Mouse (Mus musculus) ES-E14 (cell line): ENCODE measurements around the gene Cldn8. TPM values are rescaled to one million over a fixed set of nuclear protein-coding genes. Genes with fewer than 3 reads are reported as not detected.

Source experiments
- DNase-seq: peaks from one replicate; pipeline ENCODE4 v3.0.0-alpha.2; 2013; ENCODE audit warnings: low read depth, low spot score
- H3K27ac ChIP-seq: 2 replicates; pipeline ENCODE4 v1.5.1; 2012; ENCODE audit warnings: low read depth, mild to moderate bottlenecking, low read length, moderate library complexity, mixed read lengths; ENCODE audit not compliant: poor library complexity, insufficient read depth, severe bottlenecking
- H3K36me3 ChIP-seq: 2 replicates; pipeline ENCODE4 v1.6.1; 2012; ENCODE audit warnings: mild to moderate bottlenecking, low read length, moderate library complexity, mixed read lengths; ENCODE audit not compliant: control insufficient read depth, poor library complexity, insufficient read depth, severe bottlenecking
- H3K4me1 ChIP-seq, 2 experiments: fragments of 150-350 bp in 1 of 2; sonication (generic) in 1 of 2; 2 replicates each; pipeline ENCODE4 v1.6.1; 2012; ENCODE audit warnings: low read length in 2 of 2, mild to moderate bottlenecking in 1 of 2, mixed read lengths in 1 of 2; ENCODE audit not compliant: control insufficient read depth in 2 of 2, insufficient read depth in 2 of 2, poor library complexity in 1 of 2
- H3K4me3 ChIP-seq, 2 experiments: fragments of 150-350 bp in 1 of 2; sonication (generic) in 1 of 2; 2 replicates each; pipeline ENCODE4 v1.5.1; 2012; ENCODE audit warnings: low read length in 2 of 2, low read depth in 1 of 2, mild to moderate bottlenecking in 1 of 2, mixed read lengths in 1 of 2; ENCODE audit not compliant: insufficient read depth in 1 of 2, poor library complexity in 1 of 2, severe bottlenecking in 1 of 2
- H3K9ac ChIP-seq: 2 replicates; pipeline ENCODE4 v1.6.1; 2012; ENCODE audit warnings: low read depth, mild to moderate bottlenecking, low read length, mixed read lengths; ENCODE audit not compliant: poor library complexity, insufficient read depth, severe bottlenecking
- H3K9me3 ChIP-seq: fragments of 150-350 bp; sonication (generic); 2 replicates; pipeline ENCODE4 v1.6.1; 2012; ENCODE audit warnings: low read depth, mild to moderate bottlenecking, low read length; ENCODE audit not compliant: control insufficient read depth, insufficient read depth
- CHD2 ChIP-seq: IDR thresholded peaks from 2 replicates; pipeline ENCODE4 v1.6.1; 2014; ENCODE audit warnings: mild to moderate bottlenecking, low read depth, low read length, inconsistent platforms
- HCFC1 ChIP-seq: IDR thresholded peaks from 2 replicates; pipeline ENCODE4 v1.6.1; 2012; ENCODE audit warnings: low read length, inconsistent platforms, borderline replicate concordance; ENCODE audit not compliant: insufficient read depth
- MAFK ChIP-seq: IDR thresholded peaks from 2 replicates; pipeline ENCODE4 v1.6.1; 2014; ENCODE audit warnings: mild to moderate bottlenecking, low read depth, low read length, inconsistent platforms; ENCODE audit not compliant: insufficient read depth
- ZC3H11A ChIP-seq: IDR thresholded peaks from 2 replicates; pipeline ENCODE4 v1.6.1; 2012; ENCODE audit warnings: low read depth, mild to moderate bottlenecking, inconsistent platforms, low read length, borderline replicate concordance
- ZNF384 ChIP-seq: IDR thresholded peaks from 2 replicates; pipeline ENCODE4 v1.6.1; 2012; ENCODE audit warnings: low read depth, low read length, inconsistent platforms
- in situ Hi-C, 2 experiments: fragments of 600-800 bp; cut with MboI; formaldehyde crosslinking; loops; one replicate each; pipeline ENCODE4 v1.15.1; 2025; ENCODE audit warnings: low sequenced_read_pairs in 2 of 2, inconsistent platforms in 1 of 2; ENCODE audit not compliant: unreplicated experiment in 2 of 2
- total RNA-seq: library from RNA; depleted of rRNA; stranded (reverse); fragments of 300-350 nt; gene quantifications from 2 replicates; pipeline ENCODE4 v1.2.3, GENCODE M21; 2012; rRNA removed

Gene Cldn8
- total RNA-seq, 1 experiment, result 0.09 TPM

- no peaks in the 10 kb centered on the region; a peak in 1 of 4 replicates for H3K4me1 ChIP-seq
- no peak overlapping the region for H3K27ac ChIP-seq
- TF ChIP-seq ZNF384, result no peak
- no peak for DNase-seq
- no peak overlapping the region for H3K9ac ChIP-seq
- no peaks in the 10 kb centered on the region for H3K9me3 ChIP-seq
- no peak overlapping the region for H3K4me3 ChIP-seq
- in situ Hi-C loops, result no loop called here
- H3K36me3 ChIP-seq, result no peaks in the 10 kb centered on the region
Measured at GRCm38 (mm10) chr16:88561617-88562164, 1.3 kb downstream of the Cldn8 start.

DNA sequence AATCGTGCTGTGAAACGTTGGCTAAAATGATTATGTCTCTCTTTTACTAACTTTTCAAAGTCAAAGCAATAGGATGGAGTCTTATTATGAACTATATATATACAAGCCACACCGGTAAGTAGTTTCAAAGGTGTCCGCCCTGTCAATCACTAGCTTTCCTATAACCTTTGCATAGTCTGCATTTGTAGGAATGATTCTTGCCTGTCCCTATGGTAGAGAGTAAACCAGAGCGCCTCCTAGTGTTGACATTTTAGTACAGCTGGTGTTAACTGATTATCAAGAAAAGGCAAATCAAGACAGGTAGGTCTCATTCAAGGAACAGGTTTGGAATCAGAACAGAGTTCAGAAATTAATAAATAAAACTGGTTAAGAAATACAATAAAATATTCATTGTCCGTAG, 20.5 kb downstream of the Cldn8 start:
- Histone ChIP-seq H3K27ac (no peak overlapping the region), H3K4me3 (no peak overlapping the region), H3K9me3 (no peaks in the 10 kb centered on the region), H3K4me1 (no peaks in the 10 kb centered on the region), H3K36me3 (no peaks in the 10 kb centered on the region), H3K9ac (no peak overlapping the region)
- DNase-seq, result peak; percentile 40
- TF ChIP-seq HCFC1 (no peak), ZC3H11A (peak; percentile 34; the same call in 1 of the 2 replicates)
- in situ Hi-C loops, result no loop called here

DNA sequence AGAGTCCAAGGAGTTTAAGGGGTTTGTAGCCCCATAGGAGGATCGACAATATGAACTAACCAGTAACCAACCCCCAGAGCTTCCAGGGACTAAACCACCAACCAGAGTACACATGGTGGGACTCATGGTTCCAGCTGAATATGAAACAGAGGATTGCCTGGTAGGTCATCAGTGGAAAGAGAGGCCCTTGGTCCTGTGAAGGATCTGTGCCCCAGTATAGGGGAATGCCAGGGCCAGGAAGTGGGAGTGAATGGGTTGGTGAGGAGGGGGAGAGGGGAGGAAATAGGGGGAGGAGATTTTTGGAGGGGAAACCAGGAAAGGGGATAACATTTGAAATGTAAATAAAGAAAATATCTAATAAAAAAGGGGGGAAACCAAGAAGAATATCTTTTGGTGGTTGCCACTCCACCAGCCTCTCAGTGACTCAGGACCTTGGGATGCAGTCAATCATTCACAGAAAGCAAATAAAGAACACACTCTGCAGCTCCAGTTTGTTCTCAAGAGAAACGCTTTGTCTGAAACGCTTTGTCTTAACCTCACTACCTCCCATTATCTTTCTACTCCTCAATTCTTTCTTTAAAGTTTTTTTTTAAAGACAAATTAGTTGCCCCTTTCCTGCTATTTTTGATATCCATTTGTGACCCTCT, 23.0 kb downstream of the Cldn8 start:
- H3K9me3 ChIP-seq, result no peaks in the 10 kb centered on the region
- no peak overlapping the region for H3K27ac ChIP-seq
- no peaks in the 10 kb centered on the region for H3K4me1 ChIP-seq
- no peak overlapping the region for H3K4me3 ChIP-seq
- no peak overlapping the region for H3K9ac ChIP-seq
- in situ Hi-C loops, result no loop called here
- TF ChIP-seq ZC3H11A, result no peak
- H3K36me3 ChIP-seq, result no peaks in the 10 kb centered on the region
- DNase-seq, result no peak

- no peak overlapping the region for H3K27ac ChIP-seq
- H3K9me3 ChIP-seq, result no peaks in the 10 kb centered on the region
- no peak overlapping the region for H3K4me3 ChIP-seq
- H3K9ac ChIP-seq, result no peak overlapping the region
- H3K4me1 ChIP-seq, result no peaks in the 10 kb centered on the region
- no peak for DNase-seq
- no peak for TF ChIP-seq ZNF384
- no peak for TF ChIP-seq MAFK
- no peak for TF ChIP-seq HCFC1
- TF ChIP-seq ZC3H11A, result no peak
- TF ChIP-seq CHD2, result no peak
- H3K36me3 ChIP-seq, result no peaks in the 10 kb centered on the region
- in situ Hi-C loops, result no loop called here
Measured at GRCm38 (mm10) chr16:88511348-88511747, 51.6 kb downstream of the Cldn8 start.

Other genes with a start within 250 kb of the Cldn8 start
- not detected in 2 replicates for gene Cldn17, start 56.2 kb downstream of the Cldn8 start, total RNA-seq
- not detected in 2 replicates for gene Krtap24-1, start 49.1 kb upstream of the Cldn8 start, total RNA-seq
- gene 2310079G19Rik, start 64.5 kb upstream of the Cldn8 start, total RNA-seq, result not detected in 2 replicates
- not detected in 2 replicates for gene Krtap26-1, start 84.6 kb upstream of the Cldn8 start, total RNA-seq
- gene Krtap27-1, start 108.5 kb upstream of the Cldn8 start, total RNA-seq, result not detected in 2 replicates
- not detected in 2 replicates for gene 2310061N02Rik, start 144.8 kb upstream of the Cldn8 start, total RNA-seq
- gene Krtap13-1, start 165.7 kb upstream of the Cldn8 start, total RNA-seq, result not detected in 2 replicates
- not detected in 2 replicates for gene Krtap13, start 188.5 kb upstream of the Cldn8 start, total RNA-seq
- gene 2310034C09Rik, start 195.7 kb upstream of the Cldn8 start, total RNA-seq, result not detected in 2 replicates
- gene 2310057N15Rik, start 211.0 kb upstream of the Cldn8 start, total RNA-seq, result not detected in 2 replicates
- not detected in 2 replicates for gene Gm5965, start 214.7 kb upstream of the Cldn8 start, total RNA-seq
- gene Gm20741, start 249.0 kb upstream of the Cldn8 start, total RNA-seq, result not detected in 2 replicates